Mouse (Mus musculus) spleen, postnatal 4 days (tissue): Measurements from ENCODE around the gene Arhgap30.

Source experiments
- DNase-seq, 2 experiments: peaks; one replicate each; pipeline ENCODE4 v3.0.0; 2022; ENCODE audit warnings: low spot score in 2 of 2

Arhgap30 gene

GRCm38 (mm10) chr1:171425126-171425525, 36.4 kb downstream of the Arhgap30 start:
- DNase-seq: no peak

- no peak for DNase-seq
Measured at GRCm38 (mm10) chr1:171432158-171432557, 43.4 kb downstream of the Arhgap30 start.

- DNase-seq: no peak
Measured at GRCm38 (mm10) chr1:171435288-171435814, 46.6 kb downstream of the Arhgap30 start.

- DNase-seq: no peak
Measured at GRCm38 (mm10) chr1:171435974-171436373, 47.2 kb downstream of the Arhgap30 start.

GRCm38 (mm10) chr1:171437264-171438013, 48.7 kb downstream of the Arhgap30 start, which contains the start of gene F11r:
F11r (plus strand) TSS chr1:171437535.
- DNase-seq: peak; percentile 57 to 81

- DNase-seq: no peak
Measured at GRCm38 (mm10) chr1:171438014-171438670, 49.4 kb downstream of the Arhgap30 start.

GRCm38 (mm10) chr1:171439072-171439471, 50.3 kb downstream of the Arhgap30 start:
- no peak for DNase-seq

- DNase-seq: no peak
Measured at GRCm38 (mm10) chr1:171440025-171440725, 51.4 kb downstream of the Arhgap30 start.

- no peak for DNase-seq
Measured at GRCm38 (mm10) chr1:171441466-171442412, 53.0 kb downstream of the Arhgap30 start.

- DNase-seq: no peak
Measured at GRCm38 (mm10) chr1:171442413-171442760, 53.6 kb downstream of the Arhgap30 start.

GRCm38 (mm10) chr1:171445050-171445449, 56.3 kb downstream of the Arhgap30 start:
- DNase-seq: no peak

- DNase-seq: no peak
Measured at GRCm38 (mm10) chr1:171446854-171447253, 58.1 kb downstream of the Arhgap30 start.

- DNase-seq: no peak
Measured at GRCm38 (mm10) chr1:171447692-171448091, 58.9 kb downstream of the Arhgap30 start.

GRCm38 (mm10) chr1:171450062-171450461, 61.3 kb downstream of the Arhgap30 start:
- no peak for DNase-seq

- no peak for DNase-seq
Measured at GRCm38 (mm10) chr1:171451001-171451400, 62.2 kb downstream of the Arhgap30 start.

- no peak for DNase-seq
Measured at GRCm38 (mm10) chr1:171452522-171452921, 63.8 kb downstream of the Arhgap30 start.

- no peak for DNase-seq
Measured at GRCm38 (mm10) chr1:171452923-171453322, 64.2 kb downstream of the Arhgap30 start.

GRCm38 (mm10) chr1:171454926-171455325, 66.2 kb downstream of the Arhgap30 start:
- no peak for DNase-seq

- DNase-seq: no peak
Measured at GRCm38 (mm10) chr1:171457568-171457967, 68.8 kb downstream of the Arhgap30 start.

- DNase-seq: no peak
Measured at GRCm38 (mm10) chr1:171459791-171460190, 71.0 kb downstream of the Arhgap30 start.
